Mouse (Mus musculus): ENCODE data around the gene A930033H14Rik. TPM values are rescaled to one million over a fixed set of nuclear protein-coding genes. Genes with fewer than 3 reads are reported as not detected.

A930033H14Rik gene
- total and polyA plus RNA-seq, 2 experiments = 0.26 to 5.9 TPM

DNA sequence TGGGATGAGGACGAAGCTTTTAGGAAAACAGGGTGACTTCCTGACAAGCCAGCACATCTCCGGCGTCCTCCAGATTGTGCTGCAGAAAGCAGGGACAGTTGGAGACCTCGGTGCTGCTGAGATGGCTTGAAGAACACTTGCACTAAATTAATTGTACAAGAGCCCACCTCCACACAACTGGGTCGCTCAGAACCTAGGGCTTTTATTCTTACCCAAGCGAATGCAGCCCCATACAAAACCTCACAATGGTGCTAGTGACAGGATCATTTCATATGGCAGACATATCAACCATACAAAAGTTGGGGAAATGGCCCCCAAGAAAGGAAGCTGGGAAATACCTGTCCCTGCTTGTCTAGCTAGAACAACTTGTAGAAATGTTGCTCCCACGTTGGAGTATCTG lies 5.4 kb downstream of the A930033H14Rik start:
- 80% methylated on average over 7 of the region's 7 CpGs for WGBS
- peaks cover 11% of the 10 kb centered on the region; the same call in 1 of the 2 replicates for H3K79me2 ChIP-seq (ENCODE audit: control insufficient read depth, insufficient read depth, low read length)
- peaks cover 21% of the 10 kb centered on the region for H3K4me1 ChIP-seq (ENCODE audit: control insufficient read depth, insufficient read depth, low read length)
- H3K27ac ChIP-seq (replicated peaks; ENCODE audit: insufficient read depth, low read depth, low read length) = no peak overlapping the region
- no peak for DNase-seq (ENCODE audit: extremely low read depth, low read depth, low spot score)
- H3K4me3 ChIP-seq (ENCODE audit: insufficient read depth, low read depth, low read length) = no peak overlapping the region
- no peak for TF ChIP-seq CTCF (IDR thresholded peaks at IDR 0.05; ENCODE audit: low read depth, low read length)
- TF ChIP-seq POLR2A (IDR thresholded peaks at IDR 0.05; ENCODE audit: extremely low read depth, insufficient read depth, low read length) = no peak
- no peaks in the 10 kb centered on the region for H3K36me3 ChIP-seq (ENCODE audit: control insufficient read depth, insufficient read depth, low read length)
- H3K9ac ChIP-seq (ENCODE audit: low read depth, low read length) = no peak overlapping the region
- no peaks in the 10 kb centered on the region for H3K27me3 ChIP-seq (ENCODE audit: control insufficient read depth, insufficient read depth, low read length)

DNA sequence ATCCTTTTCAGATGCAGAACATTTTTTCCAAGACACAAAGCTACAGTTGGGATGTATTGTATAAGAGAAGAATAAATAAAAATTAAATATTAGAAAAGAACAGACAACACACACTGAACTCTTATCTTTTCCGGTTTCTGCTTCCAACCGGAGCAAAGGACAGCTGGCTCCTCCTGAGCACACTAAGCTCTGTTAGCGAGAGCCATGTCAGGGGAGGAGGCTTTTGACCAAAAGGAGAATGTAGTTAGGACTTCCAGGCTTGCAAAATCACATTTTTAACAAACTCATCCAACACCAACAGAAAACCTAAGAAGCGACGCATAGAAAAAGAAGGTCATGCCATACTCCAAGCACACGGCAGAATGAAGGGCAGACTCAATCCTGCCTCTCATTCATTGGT lies 6.8 kb downstream of the A930033H14Rik start:
- peak; percentile 87 for DNase-seq (ENCODE audit: extremely low read depth, low read depth, low spot score)
- Histone ChIP-seq H3K9ac (ENCODE audit: low read depth, low read length) (no peak overlapping the region), H3K4me1 (ENCODE audit: control insufficient read depth, insufficient read depth, low read length) (peaks cover 17% of the 10 kb centered on the region), H3K36me3 (ENCODE audit: control insufficient read depth, insufficient read depth, low read length) (no peaks in the 10 kb centered on the region), H3K27me3 (ENCODE audit: control insufficient read depth, insufficient read depth, low read length) (no peaks in the 10 kb centered on the region), H3K27ac (replicated peaks; ENCODE audit: insufficient read depth, low read depth, low read length) (peak overlapping the region; percentile 32; the same call in 1 of the 2 replicates), H3K79me2 (ENCODE audit: control insufficient read depth, insufficient read depth, low read length) (peaks cover 11% of the 10 kb centered on the region; the same call in 1 of the 2 replicates), H3K4me3 (ENCODE audit: insufficient read depth, low read depth, low read length) (no peak overlapping the region)
- 16% methylated on average over 6 of the region's 6 CpGs for WGBS
- TF ChIP-seq CTCF (IDR thresholded peaks at IDR 0.05; ENCODE audit: low read depth, low read length) (no peak), POLR2A (IDR thresholded peaks at IDR 0.05; ENCODE audit: extremely low read depth, insufficient read depth, low read length) (no peak)

DNA sequence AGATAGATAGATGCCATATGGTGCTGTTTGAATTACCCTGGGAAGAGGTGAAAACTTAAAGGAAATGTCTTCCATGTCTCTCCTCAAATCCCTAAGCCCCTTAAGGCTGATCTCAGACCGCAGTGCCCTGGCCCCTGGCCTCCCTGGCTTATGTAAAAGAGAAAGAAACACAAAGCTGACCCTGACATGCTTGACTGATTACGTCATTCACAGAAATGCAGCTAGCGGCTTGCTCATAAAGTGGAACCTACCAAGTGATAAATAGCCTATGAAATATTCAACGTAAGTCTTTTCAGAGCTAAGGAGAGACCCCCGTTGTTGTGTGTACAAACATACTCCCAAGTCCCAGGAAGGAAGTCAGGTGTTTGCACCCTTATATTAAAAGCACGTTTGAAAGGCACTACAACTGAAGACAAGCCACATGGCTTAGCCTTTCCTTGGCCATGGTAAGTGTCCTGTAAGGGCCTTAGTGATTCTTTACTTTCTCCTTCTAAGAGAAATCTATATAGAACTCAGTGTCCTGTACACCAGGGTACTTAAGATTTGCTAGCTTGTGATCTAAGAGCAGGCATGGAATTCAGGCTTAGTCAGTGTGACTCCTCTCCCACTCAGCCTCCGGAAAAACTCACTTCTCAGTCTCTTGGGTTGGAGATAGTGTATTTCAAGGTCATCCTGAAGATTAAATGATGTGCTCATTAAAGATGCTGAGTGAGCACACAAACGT lies 8.1 kb downstream of the A930033H14Rik start:
- Histone ChIP-seq H3K79me2 (ENCODE audit: control insufficient read depth, insufficient read depth, low read length) (peaks cover 8% of the 10 kb centered on the region; the same call in 1 of the 2 replicates), H3K36me3 (ENCODE audit: control insufficient read depth, insufficient read depth, low read length) (no peaks in the 10 kb centered on the region), H3K9ac (ENCODE audit: low read depth, low read length) (no peak overlapping the region), H3K27me3 (ENCODE audit: control insufficient read depth, insufficient read depth, low read length) (no peaks in the 10 kb centered on the region), H3K27ac (replicated peaks; ENCODE audit: insufficient read depth, low read depth, low read length) (peak overlapping the region; percentile 26; the same call in 1 of the 2 replicates), H3K4me3 (ENCODE audit: insufficient read depth, low read depth, low read length) (no peak overlapping the region), H3K4me1 (ENCODE audit: control insufficient read depth, insufficient read depth, low read length) (peaks cover 9% of the 10 kb centered on the region)
- DNase-seq (ENCODE audit: extremely low read depth, low read depth, low spot score) = peak; percentile 50
- 41% methylated on average over 8 of the region's 8 CpGs for WGBS
- TF ChIP-seq CTCF (IDR thresholded peaks at IDR 0.05; ENCODE audit: low read depth, low read length) = no peak
- TF ChIP-seq POLR2A (IDR thresholded peaks at IDR 0.05; ENCODE audit: extremely low read depth, insufficient read depth, low read length) = no peak

DNA sequence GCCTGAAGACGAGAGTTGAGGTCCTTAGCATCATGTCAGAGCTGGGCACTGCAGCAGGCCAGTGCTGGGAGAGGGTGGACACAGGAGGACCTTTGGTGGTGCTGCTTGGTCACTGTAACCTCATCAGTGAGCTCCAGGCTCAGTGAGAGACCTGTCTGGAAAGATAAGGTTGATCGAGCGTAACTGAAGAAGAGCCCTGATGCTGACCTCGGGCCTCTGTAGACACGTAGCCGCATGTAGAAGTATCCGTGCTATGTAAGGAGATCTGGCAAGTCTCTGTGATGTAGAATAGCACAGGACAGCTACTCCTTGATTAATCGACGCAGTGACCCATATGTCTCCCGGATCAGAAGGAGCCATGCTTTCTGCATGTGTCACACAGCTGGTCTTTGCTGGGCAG lies 19.2 kb downstream of the A930033H14Rik start:
- peaks cover 10% of the 10 kb centered on the region; the same call in 1 of the 2 replicates for H3K79me2 ChIP-seq (ENCODE audit: control insufficient read depth, insufficient read depth, low read length)
- peaks cover 2% of the 10 kb centered on the region; the same call in 1 of the 2 replicates for H3K36me3 ChIP-seq (ENCODE audit: control insufficient read depth, insufficient read depth, low read length)
- no peak overlapping the region for H3K9ac ChIP-seq (ENCODE audit: low read depth, low read length)
- peaks cover 10% of the 10 kb centered on the region for H3K4me1 ChIP-seq (ENCODE audit: control insufficient read depth, insufficient read depth, low read length)
- H3K27ac ChIP-seq (replicated peaks; ENCODE audit: insufficient read depth, low read depth, low read length) = no peak overlapping the region
- no peak for DNase-seq (ENCODE audit: extremely low read depth, low read depth, low spot score)
- H3K27me3 ChIP-seq (ENCODE audit: control insufficient read depth, insufficient read depth, low read length) = no peaks in the 10 kb centered on the region
- 93% methylated on average over 10 of the region's 10 CpGs for WGBS
- H3K4me3 ChIP-seq (ENCODE audit: insufficient read depth, low read depth, low read length) = no peak overlapping the region
- TF ChIP-seq CTCF (IDR thresholded peaks at IDR 0.05; ENCODE audit: low read depth, low read length) (no peak), POLR2A (IDR thresholded peaks at IDR 0.05; ENCODE audit: extremely low read depth, insufficient read depth, low read length) (no peak)

DNA sequence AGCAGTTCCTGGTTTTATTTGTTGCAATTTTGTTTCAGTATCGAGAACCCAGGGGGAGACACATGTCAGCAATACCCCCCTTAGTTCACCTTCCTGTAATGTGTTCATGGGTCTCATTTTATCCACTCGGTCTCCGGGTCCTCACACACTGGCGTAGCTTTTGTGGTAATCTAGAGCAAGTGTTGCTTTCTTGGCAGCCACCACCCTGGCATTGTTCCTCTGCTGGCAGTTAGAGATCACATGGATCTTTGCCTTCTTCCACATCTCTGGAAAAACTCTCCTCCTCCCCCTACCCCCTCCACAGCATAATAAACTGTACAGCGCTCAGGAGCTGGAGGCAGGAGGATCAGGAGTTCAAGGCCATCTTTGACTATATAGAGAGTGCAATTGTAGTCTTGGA lies 20.6 kb downstream of the A930033H14Rik start:
- WGBS = 33% methylated on average over 5 of the region's 5 CpGs
- peak; percentile 70 for DNase-seq (ENCODE audit: extremely low read depth, low read depth, low spot score)
- Histone ChIP-seq H3K27ac (replicated peaks; ENCODE audit: insufficient read depth, low read depth, low read length) (no peak overlapping the region), H3K4me1 (ENCODE audit: control insufficient read depth, insufficient read depth, low read length) (peaks cover 10% of the 10 kb centered on the region), H3K27me3 (ENCODE audit: control insufficient read depth, insufficient read depth, low read length) (no peaks in the 10 kb centered on the region), H3K36me3 (ENCODE audit: control insufficient read depth, insufficient read depth, low read length) (peaks cover 2% of the 10 kb centered on the region; the same call in 1 of the 2 replicates), H3K9ac (ENCODE audit: low read depth, low read length) (no peak overlapping the region), H3K79me2 (ENCODE audit: control insufficient read depth, insufficient read depth, low read length) (peaks cover 13% of the 10 kb centered on the region; the same call in 1 of the 2 replicates), H3K4me3 (ENCODE audit: insufficient read depth, low read depth, low read length) (no peak overlapping the region)
- TF ChIP-seq CTCF (IDR thresholded peaks at IDR 0.05; ENCODE audit: low read depth, low read length) (no peak), POLR2A (IDR thresholded peaks at IDR 0.05; ENCODE audit: extremely low read depth, insufficient read depth, low read length) (no peak)

Data from liver, adult 2 months (tissue).